Mouse (Mus musculus) MN1 (cell line): ENCODE data around the gene Prmt3.
A peak's percentile ranks its signal among the peaks of the same experiment; 100 is the strongest.

Experiments used
- DNase-seq: peaks from one replicate; pipeline ENCODE4 v3.0.0-alpha.2; 2016; ENCODE audit warnings: low spot score

Gene Prmt3

GRCm38 (mm10) chr7:49857347-49857746, 79.2 kb downstream of the Prmt3 start:
- DNase-seq: no peak

- no peak for DNase-seq
These were observed 80.1 kb downstream of the Prmt3 start for GRCm38 (mm10) chr7:49858257-49858656.

GRCm38 (mm10) chr7:49859820-49860219, 81.7 kb downstream of the Prmt3 start:
- no peak for DNase-seq

- no peak for DNase-seq
These were observed 83.0 kb downstream of the Prmt3 start for GRCm38 (mm10) chr7:49861196-49861595.

DNA sequence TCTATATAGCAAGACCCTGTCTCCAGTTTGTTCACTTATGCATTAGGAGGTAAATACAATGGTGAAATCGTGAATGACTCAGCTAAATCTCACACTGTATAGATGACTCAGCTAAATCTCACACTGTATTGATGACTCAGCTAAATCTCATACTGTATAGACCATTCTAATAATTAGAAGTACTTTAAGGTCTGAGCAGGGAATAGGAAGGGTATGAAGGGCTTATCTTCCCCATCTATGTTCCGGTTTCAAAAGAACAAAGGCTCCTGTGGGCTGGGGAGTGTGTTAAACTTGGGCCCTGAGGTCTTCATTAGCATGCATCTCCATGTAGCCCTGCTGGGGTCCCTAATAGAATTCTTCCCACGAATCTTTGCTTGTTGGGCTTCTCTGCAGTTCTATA, 85.6 kb downstream of the Prmt3 start:
- no peak for DNase-seq

GRCm38 (mm10) chr7:49869656-49870055, 91.5 kb downstream of the Prmt3 start:
- peak; percentile 55 for DNase-seq

GRCm38 (mm10) chr7:49870276-49870675, 92.1 kb downstream of the Prmt3 start:
- DNase-seq: peak; percentile 26

- DNase-seq: no peak
These were observed 99.2 kb downstream of the Prmt3 start for GRCm38 (mm10) chr7:49877307-49877706.

DNA sequence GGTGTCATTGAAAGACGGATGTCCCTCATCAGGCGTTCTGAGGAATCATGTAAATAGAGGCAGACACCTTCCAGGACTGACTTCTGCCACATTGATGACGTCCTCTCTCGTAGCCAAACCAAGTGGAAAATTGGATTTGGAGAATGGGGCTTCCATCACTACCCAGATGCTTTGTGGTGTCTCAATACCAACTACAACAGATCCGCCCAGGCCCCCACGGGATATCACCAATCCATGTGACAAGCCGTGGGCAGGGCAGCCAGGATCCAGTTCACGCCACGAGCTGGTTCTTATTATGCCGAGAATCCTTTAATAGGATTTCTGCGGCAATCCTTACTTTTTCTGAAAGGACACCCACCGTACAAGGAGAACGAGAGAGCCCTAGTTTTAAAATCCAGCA, 100.9 kb downstream of the Prmt3 start:
- DNase-seq: no peak

DNA sequence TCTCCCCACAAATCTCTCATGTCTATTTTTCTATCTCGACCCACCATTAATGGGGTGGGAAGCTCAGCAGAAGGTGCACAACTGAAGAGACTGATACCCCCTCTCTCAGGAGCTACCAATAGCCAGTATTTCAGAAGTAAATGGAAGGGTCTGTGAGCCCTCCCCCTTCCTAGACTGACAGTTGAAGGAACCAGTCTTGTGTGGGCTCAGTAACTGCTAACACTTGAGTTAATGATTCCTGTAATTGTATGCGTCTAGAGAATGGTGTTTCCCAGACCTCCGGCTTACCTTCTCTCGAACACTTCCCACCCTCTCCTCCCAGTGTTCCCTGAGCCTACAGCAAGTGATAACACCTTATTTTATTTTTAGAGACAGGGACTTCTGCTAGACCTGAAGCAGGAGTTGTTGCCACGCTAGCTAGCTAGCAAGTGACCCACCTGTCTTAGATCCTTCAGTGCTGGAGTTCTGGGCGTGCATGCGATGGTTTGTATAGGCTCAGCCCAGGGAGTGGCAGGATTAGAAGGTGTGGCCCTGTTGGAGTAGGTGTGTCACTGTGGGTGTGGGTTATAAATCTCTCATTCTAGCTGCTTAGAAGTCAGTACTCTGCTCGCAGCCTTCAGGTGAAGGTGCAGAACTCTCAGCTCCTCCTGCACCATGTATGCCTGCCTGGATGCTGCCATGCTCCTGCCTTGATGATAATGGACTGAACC, 102.0 kb downstream of the Prmt3 start:
- DNase-seq: no peak

- DNase-seq: no peak
These were observed 104.1 kb downstream of the Prmt3 start for GRCm38 (mm10) chr7:49882288-49882687.

- DNase-seq: peak; percentile 20
These were observed 104.7 kb downstream of the Prmt3 start for GRCm38 (mm10) chr7:49882694-49883389.

GRCm38 (mm10) chr7:49887776-49888390, 109.7 kb downstream of the Prmt3 start:
- DNase-seq: no peak

DNA sequence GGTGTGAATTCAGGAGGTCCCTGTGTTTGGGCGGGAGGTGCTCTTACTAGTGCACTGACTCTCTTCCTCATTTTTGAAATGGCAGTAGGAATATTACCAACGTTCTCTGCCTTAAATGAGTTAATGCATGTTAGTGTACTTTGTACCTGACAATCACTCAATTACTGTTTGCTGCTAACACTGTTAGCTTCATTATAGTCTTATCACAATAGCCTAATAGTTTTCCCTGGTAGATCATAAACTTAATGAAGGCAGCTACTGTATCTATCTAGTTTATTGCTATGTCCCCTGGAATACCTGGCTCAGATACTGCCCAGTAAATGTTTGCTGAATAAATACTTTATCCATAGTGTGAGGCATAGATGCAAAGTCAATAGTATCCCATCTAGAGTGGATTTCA, 116.6 kb downstream of the Prmt3 start:
- no peak for DNase-seq

- no peak for DNase-seq
These were observed 117.2 kb downstream of the Prmt3 start for GRCm38 (mm10) chr7:49895296-49895695.

- DNase-seq: no peak
These were observed 123.9 kb downstream of the Prmt3 start for GRCm38 (mm10) chr7:49902003-49902552.

DNA sequence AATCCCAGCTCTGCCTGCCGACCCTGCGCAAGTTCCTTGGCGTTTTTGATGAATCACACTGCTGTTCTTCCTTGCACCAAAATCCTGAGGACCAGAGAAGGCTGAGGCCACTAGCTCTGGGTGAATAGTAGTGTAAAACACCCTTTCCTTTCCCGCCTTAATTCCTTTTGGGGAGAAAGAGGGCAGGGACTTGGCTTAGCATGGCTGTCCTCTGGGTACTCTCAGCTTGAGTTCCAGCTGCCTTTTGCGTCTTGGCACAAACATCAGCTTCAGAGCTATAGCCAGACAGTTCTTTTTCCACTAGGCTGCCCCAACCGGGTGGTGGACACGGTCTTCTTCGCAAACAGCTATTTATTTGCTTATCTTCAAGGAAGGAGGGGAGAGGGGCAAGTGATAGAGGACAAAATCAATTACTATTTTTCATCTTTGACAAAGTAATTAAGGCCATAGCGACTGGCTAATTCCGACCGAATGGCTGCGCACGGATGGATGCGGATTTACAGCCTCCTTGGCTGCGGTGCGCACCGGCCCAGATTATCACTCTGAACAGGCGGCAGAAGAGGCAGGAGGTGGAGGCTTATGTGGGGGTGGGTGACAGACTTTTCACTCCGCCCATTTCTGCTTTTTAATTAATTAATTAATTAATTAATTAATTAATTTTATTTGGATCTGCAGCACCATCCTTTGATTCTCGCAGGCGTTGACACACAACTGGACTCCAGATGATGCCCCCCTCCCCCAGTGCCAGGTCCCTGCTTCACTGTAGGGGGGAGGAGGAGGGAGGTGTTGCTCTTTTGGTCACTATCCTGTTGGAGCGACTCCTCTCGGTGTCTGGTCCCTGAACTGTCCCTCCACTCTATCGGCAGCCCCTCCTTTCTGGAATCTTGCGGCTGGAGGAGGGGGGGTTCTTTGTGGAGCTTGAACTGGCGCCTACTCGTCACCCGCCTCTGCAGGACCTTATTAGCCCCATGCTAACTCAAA, 129.3 kb downstream of the Prmt3 start:
- no peak for DNase-seq
